Mouse (Mus musculus): Measurements from ENCODE around the gene Pfdn4. TPM values are rescaled to one million over a fixed set of nuclear protein-coding genes. Genes with fewer than 3 reads are reported as not detected.

Gene Pfdn4
- total RNA-seq, 2 experiments from 2014 or later: 3.5 to 14.0 TPM

DNA sequence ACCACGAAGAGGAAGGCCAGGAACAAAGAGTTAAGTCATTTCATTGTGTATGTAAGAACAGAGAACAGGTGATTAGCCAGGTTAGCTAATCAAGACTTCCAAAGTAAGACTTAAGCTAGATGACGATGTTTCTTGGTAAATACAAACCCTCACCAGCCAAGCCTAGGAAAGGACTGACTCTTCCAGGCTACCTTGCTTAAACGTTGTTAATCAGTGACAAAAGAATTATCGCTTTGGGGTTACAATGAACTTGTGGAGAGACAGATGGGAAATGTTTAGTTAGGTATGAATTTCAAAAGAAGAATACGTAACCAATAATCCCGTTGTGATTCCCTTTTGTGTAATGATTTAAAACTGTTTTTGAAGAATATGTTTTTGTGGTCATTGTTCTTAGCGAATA is 48.7 kb downstream of the Pfdn4 start:
- ATAC-seq (replicated peaks; ENCODE audit: low FRiP score, poor library complexity, severe bottlenecking): no peak

GRCm38 (mm10) chr2:170545745-170546144 is 49.5 kb downstream of the Pfdn4 start:
- no peak for ATAC-seq (replicated peaks; ENCODE audit: low FRiP score, poor library complexity, severe bottlenecking)

DNA sequence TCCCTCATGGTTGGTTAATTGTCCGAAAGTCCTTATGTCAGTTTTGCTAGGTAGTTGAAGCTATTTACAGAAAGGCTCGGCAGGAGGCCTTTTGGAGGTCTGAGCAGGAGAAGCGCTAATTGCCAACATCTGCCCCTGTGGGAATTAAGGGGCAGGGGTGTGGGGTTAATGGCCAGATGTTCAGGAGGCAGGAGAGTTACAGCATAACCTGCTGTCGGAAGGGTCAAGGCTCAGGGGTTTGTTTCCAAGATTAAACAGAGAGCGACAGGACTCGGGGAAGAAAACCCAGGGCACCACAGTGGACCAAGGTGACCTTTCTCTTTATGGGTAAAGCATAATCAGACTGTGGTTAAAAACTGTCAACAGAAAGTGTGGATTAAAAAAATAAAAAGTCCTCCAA is 51.3 kb downstream of the Pfdn4 start:
- no peak for ATAC-seq (replicated peaks; ENCODE audit: low FRiP score, poor library complexity, severe bottlenecking)

GRCm38 (mm10) chr2:170548046-170548445 is 51.8 kb downstream of the Pfdn4 start:
- ATAC-seq (replicated peaks; ENCODE audit: low FRiP score, poor library complexity, severe bottlenecking): no peak

- ATAC-seq (replicated peaks; ENCODE audit: low FRiP score, poor library complexity, severe bottlenecking): no peak
Measured at GRCm38 (mm10) chr2:170549146-170549545, 52.9 kb downstream of the Pfdn4 start.

GRCm38 (mm10) chr2:170550240-170550639 is 54.0 kb downstream of the Pfdn4 start:
- no peak for ATAC-seq (replicated peaks; ENCODE audit: low FRiP score, poor library complexity, severe bottlenecking)

GRCm38 (mm10) chr2:170552088-170552487 is 55.9 kb downstream of the Pfdn4 start:
- ATAC-seq (replicated peaks; ENCODE audit: low FRiP score, poor library complexity, severe bottlenecking): no peak

- no peak for ATAC-seq (replicated peaks; ENCODE audit: low FRiP score, poor library complexity, severe bottlenecking)
Measured at GRCm38 (mm10) chr2:170563956-170564855, 68.0 kb downstream of the Pfdn4 start.

GRCm38 (mm10) chr2:170564995-170565394 is 68.8 kb downstream of the Pfdn4 start:
- no peak for ATAC-seq (replicated peaks; ENCODE audit: low FRiP score, poor library complexity, severe bottlenecking)

Other genes starting within 250 kb of the Pfdn4 start
- gene Bcas1, start 68.6 kb upstream of the Pfdn4 start, total RNA-seq (2015; ENCODE audit: low replicate concordance): 1.3 TPM in 1 of 2 replicates, not detected in the other
- 1.3 TPM in 1 of 2 replicates, not detected in the other for gene Bcas1, start 68.6 kb upstream of the Pfdn4 start, total RNA-seq (2017; ENCODE audit: low replicate concordance)
- not detected in 2 replicates for gene Cyp24a1, start 717 bp downstream of the Pfdn4 start, total RNA-seq (2015; ENCODE audit: low replicate concordance)
- gene Cyp24a1, start 717 bp downstream of the Pfdn4 start, total RNA-seq (2017; ENCODE audit: low replicate concordance): not detected in 2 replicates
- gene 4930470P17Rik, start 105.6 kb downstream of the Pfdn4 start, total RNA-seq (2015; ENCODE audit: low replicate concordance): not detected in 2 replicates
- not detected in 2 replicates for gene 4930470P17Rik, start 105.6 kb downstream of the Pfdn4 start, total RNA-seq (2017; ENCODE audit: low replicate concordance)
- gene Dok5, start 235.4 kb downstream of the Pfdn4 start, total RNA-seq (2015; ENCODE audit: low replicate concordance): not detected in 2 replicates
- gene Dok5, start 235.4 kb downstream of the Pfdn4 start, total RNA-seq (2017; ENCODE audit: low replicate concordance): not detected in 2 replicates

All from erythroblast, adult 5-6 weeks (primary cell).